Mouse (Mus musculus) hindbrain, embryonic 10.5 days (tissue): ENCODE measurements around the gene Mcl1. TPM values are rescaled to one million over a fixed set of nuclear protein-coding genes. Genes with fewer than 3 reads are reported as not detected.
"Not testable (repeated sequence)": the region's sequence is repeated elsewhere in the genome, so short reads cannot be mapped to it uniquely, and the experiment has no call there.

Experiments used
- DNase-seq: peaks from one replicate; pipeline ENCODE4 v3.0.0-alpha.2; 2017; ENCODE audit warnings: low spot score
- H3K27ac ChIP-seq: fragments of 300-500 bp; sonication (generic); 2 replicates; pipeline ENCODE4 v1.5.1; 2016; ENCODE audit warnings: mild to moderate bottlenecking, moderate library complexity
- H3K27me3 ChIP-seq: fragments of 300-500 bp; sonication (generic); 2 replicates; pipeline ENCODE4 v1.6.1; 2016; ENCODE audit warnings: mild to moderate bottlenecking; ENCODE audit not compliant: poor library complexity, insufficient read depth, severe bottlenecking
- H3K36me3 ChIP-seq: fragments of 300-500 bp; sonication (generic); 2 replicates; pipeline ENCODE4 v1.6.1; 2016; ENCODE audit warnings: mild to moderate bottlenecking, moderate library complexity
- H3K4me1 ChIP-seq: fragments of 300-500 bp; sonication (generic); replicated peaks from 2 replicates; pipeline ENCODE4 v1.6.1; 2016; ENCODE audit warnings: mild to moderate bottlenecking
- H3K4me3 ChIP-seq: fragments of 300-500 bp; sonication (generic); 2 replicates; pipeline ENCODE4 v1.5.1; 2016; ENCODE audit warnings: mild to moderate bottlenecking, moderate library complexity
- H3K9me3 ChIP-seq: fragments of 300-500 bp; sonication (generic); 2 replicates; pipeline ENCODE4 v1.6.1; 2016; ENCODE audit warnings: mild to moderate bottlenecking, moderate library complexity
- WGBS: fragments of 180-500 bp; shearing (Covaris S2); methylation state at CpG from one replicate; pipeline ENCODE4 v1.1.7; 2016; 5-methylcytosine and 5-hydroxymethylcytosine counted together
- polyA plus RNA-seq: library from polyadenylated mRNA; unstranded; fragments of >200 nt; fragmentation: Nextera tagmentation; extraction: Ambion mirVana; gene quantifications from 2 replicates; pipeline ENCODE4 v1.2.1, GENCODE M21; 2016

Mcl1 gene
- polyA plus RNA-seq, 1 experiment from 2014 or later, result 53.4 TPM

GRCm38 (mm10) chr3:95686492-95687167 is 28.0 kb downstream of the Mcl1 start:
- 0 out of 2 replicates have a peak, but pooled peaks cover 2% of the 10 kb centered on the region for H3K9me3 ChIP-seq
- peaks cover 42% of the 10 kb centered on the region for H3K27me3 ChIP-seq
- peaks cover 5% of the 10 kb centered on the region; the same call in 1 of the 2 replicates for H3K36me3 ChIP-seq
- no peak for DNase-seq
- peaks cover 75% of the 10 kb centered on the region for H3K4me1 ChIP-seq
- WGBS, result 46% methylated on average over 10 of the region's 10 CpGs
- H3K27ac ChIP-seq, result 0 out of 2 replicates have a peak overlapping the region, but pooled peaks have one; percentile 23
- peak overlapping the region; percentile 57 for H3K4me3 ChIP-seq

GRCm38 (mm10) chr3:95687168-95687523 is 28.6 kb downstream of the Mcl1 start:
- WGBS, result 13% methylated on average over 4 of the region's 4 CpGs
- H3K27me3 ChIP-seq, result peaks cover 42% of the 10 kb centered on the region
- peak overlapping the region; percentile 84; the same call in 1 of the 2 replicates for H3K27ac ChIP-seq
- H3K4me3 ChIP-seq, result peak overlapping the region; percentile 57
- H3K36me3 ChIP-seq, result peaks cover 5% of the 10 kb centered on the region; the same call in 1 of the 2 replicates
- 0 out of 2 replicates have a peak, but pooled peaks cover 2% of the 10 kb centered on the region for H3K9me3 ChIP-seq
- peaks cover 70% of the 10 kb centered on the region for H3K4me1 ChIP-seq
- DNase-seq, result no peak

- Histone ChIP-seq H3K4me3 (peak within 1 kb of the TSS; percentile 57), H3K4me1 (peaks cover 68% of the 10 kb centered on the region), H3K27me3 (peaks cover 42% of the 10 kb centered on the region), H3K27ac (peak within 1 kb of the TSS; percentile 84), H3K9me3 (0 out of 2 replicates have a peak, but pooled peaks cover 2% of the 10 kb centered on the region), H3K36me3 (peaks cover 5% of the 10 kb centered on the region; the same call in 1 of the 2 replicates)
- 6% methylated on average over 50 of the region's 50 CpGs for WGBS
- peak; percentile 57 for DNase-seq
These were observed 29.2 kb downstream of the Mcl1 start, which contains the start of gene Adamtsl4 for GRCm38 (mm10) chr3:95687524-95688421. Adamtsl4 (minus strand) TSS chr3:95687917.

GRCm38 (mm10) chr3:95689171-95689915 is 30.8 kb downstream of the Mcl1 start:
- H3K9me3 ChIP-seq, result 0 out of 2 replicates have a peak, but pooled peaks cover 2% of the 10 kb centered on the region
- WGBS, result 33% methylated on average over 11 of the region's 11 CpGs
- no peak overlapping the region for H3K4me3 ChIP-seq
- 0 out of 2 replicates have a peak overlapping the region, but pooled peaks have one; percentile 6 for H3K27ac ChIP-seq
- H3K36me3 ChIP-seq, result peaks cover 5% of the 10 kb centered on the region; the same call in 1 of the 2 replicates
- DNase-seq, result no peak
- H3K27me3 ChIP-seq, result peaks cover 42% of the 10 kb centered on the region
- peaks cover 66% of the 10 kb centered on the region for H3K4me1 ChIP-seq

GRCm38 (mm10) chr3:95689940-95690339 is 31.4 kb downstream of the Mcl1 start:
- DNase-seq, result no peak
- 48% methylated on average over 2 of the region's 2 CpGs for WGBS
- no peak overlapping the region for H3K4me3 ChIP-seq
- peaks cover 42% of the 10 kb centered on the region for H3K27me3 ChIP-seq
- H3K9me3 ChIP-seq, result 0 out of 2 replicates have a peak, but pooled peaks cover 2% of the 10 kb centered on the region
- H3K4me1 ChIP-seq, result peaks cover 64% of the 10 kb centered on the region
- H3K27ac ChIP-seq, result 0 out of 2 replicates have a peak overlapping the region, but pooled peaks have one; percentile 6
- peaks cover 5% of the 10 kb centered on the region; the same call in 1 of the 2 replicates for H3K36me3 ChIP-seq

GRCm38 (mm10) chr3:95690552-95690951 is 32.0 kb downstream of the Mcl1 start:
- DNase-seq, H3K27ac ChIP-seq, H3K4me3 ChIP-seq, H3K36me3 ChIP-seq, H3K9me3 ChIP-seq: not testable (repeated sequence)
- WGBS, result 95% methylated on average over 2 of the region's 2 CpGs
- peaks cover 36% of the 10 kb centered on the region for H3K27me3 ChIP-seq
- peaks cover 65% of the 10 kb centered on the region for H3K4me1 ChIP-seq

- H3K9me3 ChIP-seq, result 0 out of 2 replicates have a peak, but pooled peaks cover 2% of the 10 kb centered on the region
- no peak overlapping the region for H3K4me3 ChIP-seq
- DNase-seq, result no peak
- H3K4me1 ChIP-seq, result peaks cover 63% of the 10 kb centered on the region
- H3K27me3 ChIP-seq, result peaks cover 16% of the 10 kb centered on the region
- no peak overlapping the region for H3K27ac ChIP-seq
- peaks cover 5% of the 10 kb centered on the region; the same call in 1 of the 2 replicates for H3K36me3 ChIP-seq
- 87% methylated on average over 6 of the region's 6 CpGs for WGBS
These were observed 34.1 kb downstream of the Mcl1 start for GRCm38 (mm10) chr3:95692677-95693076.

GRCm38 (mm10) chr3:95693821-95694807 is 35.5 kb downstream of the Mcl1 start:
- no peak for DNase-seq
- Histone ChIP-seq H3K27ac (peak overlapping the region; percentile 31; the same call in 1 of the 2 replicates), H3K9me3 (0 out of 2 replicates have a peak, but pooled peaks cover 2% of the 10 kb centered on the region), H3K4me1 (peaks cover 53% of the 10 kb centered on the region), H3K27me3 (peaks cover 2% of the 10 kb centered on the region; the same call in 1 of the 2 replicates), H3K4me3 (no peak overlapping the region), H3K36me3 (peaks cover 5% of the 10 kb centered on the region; the same call in 1 of the 2 replicates)
- WGBS, result 50% methylated on average over 11 of the region's 11 CpGs

GRCm38 (mm10) chr3:95694808-95695703 is 36.5 kb downstream of the Mcl1 start:
- Histone ChIP-seq H3K27ac (peak overlapping the region; percentile 76), H3K4me3 (no peak overlapping the region), H3K27me3 (peaks cover 4% of the 10 kb centered on the region; the same call in 1 of the 2 replicates), H3K4me1 (peaks cover 50% of the 10 kb centered on the region), H3K36me3 (peaks cover 5% of the 10 kb centered on the region; the same call in 1 of the 2 replicates), H3K9me3 (0 out of 2 replicates have a peak, but pooled peaks cover 2% of the 10 kb centered on the region)
- DNase-seq, result no peak
- 89% methylated on average over 11 of the region's 11 CpGs for WGBS

- Histone ChIP-seq H3K4me3 (peak overlapping the region; percentile 6; the same call in 1 of the 2 replicates), H3K36me3 (peaks cover 5% of the 10 kb centered on the region; the same call in 1 of the 2 replicates), H3K27ac (peak overlapping the region; percentile 76), H3K4me1 (peaks cover 53% of the 10 kb centered on the region), H3K9me3 (0 out of 2 replicates have a peak, but pooled peaks cover 2% of the 10 kb centered on the region), H3K27me3 (peaks cover 4% of the 10 kb centered on the region; the same call in 1 of the 2 replicates)
- 20% methylated on average over 3 of the region's 3 CpGs for WGBS
- no peak for DNase-seq
These were observed 37.2 kb downstream of the Mcl1 start for GRCm38 (mm10) chr3:95695796-95696195.
